Mouse (Mus musculus): Measurements from ENCODE around the gene Cilp. TPM values are rescaled to one million over a fixed set of nuclear protein-coding genes. Genes with fewer than 3 reads are reported as not detected.

The Cilp gene
- polyA plus RNA-seq, 1 experiment from 2014 or later = 0.82 TPM

GRCm38 (mm10) chr9:65244036-65244806 lies 20.8 kb upstream of the Cilp start:
- H3K4me3 ChIP-seq (ENCODE audit: low read length) = no peak overlapping the region
- no peak overlapping the region for H3K9ac ChIP-seq (replicated peaks; ENCODE audit: low read length)
- H3K4me1 ChIP-seq (ENCODE audit: insufficient read depth, low read length) = peaks cover 22% of the 10 kb centered on the region
- H3K9me3 ChIP-seq (ENCODE audit: low read length) = no peaks in the 10 kb centered on the region
- WGBS = 18% methylated on average over 9 of the region's 9 CpGs
- ATAC-seq (ENCODE audit: low FRiP score, low TSS enrichment) = peak; percentile 43; the same call in 1 of the 2 replicates
- H3K36me3 ChIP-seq (ENCODE audit: insufficient read depth, low read length) = no peaks in the 10 kb centered on the region
- no peaks in the 10 kb centered on the region for H3K27me3 ChIP-seq (ENCODE audit: insufficient read depth, low read length)
- H3K4me2 ChIP-seq (replicated peaks; ENCODE audit: low read depth, low read length) = no peak overlapping the region
- H3K27ac ChIP-seq (ENCODE audit: low read length) = peak overlapping the region; percentile 16; the same call in 1 of the 2 replicates

GRCm38 (mm10) chr9:65247502-65248376 lies 17.2 kb upstream of the Cilp start:
- no peak overlapping the region; the same call in 1 of the 2 replicates for H3K27ac ChIP-seq (ENCODE audit: low read length)
- 39% methylated on average over 16 of the region's 16 CpGs for WGBS
- H3K36me3 ChIP-seq (ENCODE audit: insufficient read depth, low read length) = no peaks in the 10 kb centered on the region
- H3K27me3 ChIP-seq (ENCODE audit: insufficient read depth, low read length) = no peaks in the 10 kb centered on the region
- peaks cover 22% of the 10 kb centered on the region for H3K4me1 ChIP-seq (ENCODE audit: insufficient read depth, low read length)
- H3K9ac ChIP-seq (replicated peaks; ENCODE audit: low read length) = no peak overlapping the region
- ATAC-seq (ENCODE audit: low FRiP score, low TSS enrichment) = peak; percentile 56; the same call in 1 of the 2 replicates
- no peak overlapping the region for H3K4me2 ChIP-seq (replicated peaks; ENCODE audit: low read depth, low read length)
- no peaks in the 10 kb centered on the region for H3K9me3 ChIP-seq (ENCODE audit: low read length)
- H3K4me3 ChIP-seq (ENCODE audit: low read length) = no peak overlapping the region

- Histone ChIP-seq H3K36me3 (ENCODE audit: insufficient read depth, low read length) (no peaks in the 10 kb centered on the region), H3K9me3 (ENCODE audit: low read length) (no peaks in the 10 kb centered on the region), H3K9ac (replicated peaks; ENCODE audit: low read length) (no peak overlapping the region), H3K4me2 (replicated peaks; ENCODE audit: low read depth, low read length) (no peak overlapping the region), H3K27me3 (ENCODE audit: insufficient read depth, low read length) (no peaks in the 10 kb centered on the region), H3K4me1 (ENCODE audit: insufficient read depth, low read length) (peaks cover 21% of the 10 kb centered on the region), H3K4me3 (ENCODE audit: low read length) (no peak overlapping the region), H3K27ac (ENCODE audit: low read length) (no peak overlapping the region; the same call in 1 of the 2 replicates)
- 70% methylated on average over 5 of the region's 5 CpGs for WGBS
- ATAC-seq (ENCODE audit: low FRiP score, low TSS enrichment) = 0 out of 2 replicates have a peak, but pooled peaks have one; percentile 17
These were observed 16.6 kb upstream of the Cilp start for GRCm38 (mm10) chr9:65248377-65248690.

- Histone ChIP-seq H3K4me1 (ENCODE audit: insufficient read depth, low read length) (peaks cover 10% of the 10 kb centered on the region), H3K9me3 (ENCODE audit: low read length) (no peaks in the 10 kb centered on the region), H3K27ac (ENCODE audit: low read length) (no peak overlapping the region), H3K4me3 (ENCODE audit: low read length) (no peak overlapping the region), H3K9ac (replicated peaks; ENCODE audit: low read length) (no peak overlapping the region), H3K36me3 (ENCODE audit: insufficient read depth, low read length) (no peaks in the 10 kb centered on the region), H3K4me2 (replicated peaks; ENCODE audit: low read depth, low read length) (no peak overlapping the region), H3K27me3 (ENCODE audit: insufficient read depth, low read length) (no peaks in the 10 kb centered on the region)
- WGBS = 31% methylated on average over 3 of the region's 3 CpGs
- no peak for ATAC-seq (ENCODE audit: low FRiP score, low TSS enrichment)
These were observed 13.0 kb upstream of the Cilp start for GRCm38 (mm10) chr9:65252026-65252425.

GRCm38 (mm10) chr9:65255906-65256600 lies 8.9 kb upstream of the Cilp start:
- no peak for ATAC-seq (ENCODE audit: low FRiP score, low TSS enrichment)
- no peaks in the 10 kb centered on the region for H3K36me3 ChIP-seq (ENCODE audit: insufficient read depth, low read length)
- 63% methylated on average over 11 of the region's 11 CpGs for WGBS
- no peak overlapping the region for H3K4me2 ChIP-seq (replicated peaks; ENCODE audit: low read depth, low read length)
- H3K27ac ChIP-seq (ENCODE audit: low read length) = no peak overlapping the region
- H3K27me3 ChIP-seq (ENCODE audit: insufficient read depth, low read length) = no peaks in the 10 kb centered on the region
- no peaks in the 10 kb centered on the region for H3K4me1 ChIP-seq (ENCODE audit: insufficient read depth, low read length)
- H3K4me3 ChIP-seq (ENCODE audit: low read length) = no peak overlapping the region
- H3K9ac ChIP-seq (replicated peaks; ENCODE audit: low read length) = no peak overlapping the region
- H3K9me3 ChIP-seq (ENCODE audit: low read length) = no peaks in the 10 kb centered on the region

- no peak overlapping the region for H3K4me2 ChIP-seq (replicated peaks; ENCODE audit: low read depth, low read length)
- ATAC-seq (ENCODE audit: low FRiP score, low TSS enrichment) = no peak
- no peaks in the 10 kb centered on the region for H3K9me3 ChIP-seq (ENCODE audit: low read length)
- no peak overlapping the region for H3K27ac ChIP-seq (ENCODE audit: low read length)
- no peaks in the 10 kb centered on the region for H3K36me3 ChIP-seq (ENCODE audit: insufficient read depth, low read length)
- H3K9ac ChIP-seq (replicated peaks; ENCODE audit: low read length) = no peak overlapping the region
- WGBS = 66% methylated on average over 9 of the region's 9 CpGs
- H3K4me3 ChIP-seq (ENCODE audit: low read length) = no peak overlapping the region
- no peaks in the 10 kb centered on the region for H3K4me1 ChIP-seq (ENCODE audit: insufficient read depth, low read length)
- no peaks in the 10 kb centered on the region for H3K27me3 ChIP-seq (ENCODE audit: insufficient read depth, low read length)
These were observed 7.6 kb upstream of the Cilp start for GRCm38 (mm10) chr9:65257218-65257910.

- H3K9me3 ChIP-seq (ENCODE audit: low read length) = no peaks in the 10 kb centered on the region
- no peaks in the 10 kb centered on the region for H3K27me3 ChIP-seq (ENCODE audit: insufficient read depth, low read length)
- no peak overlapping the region for H3K27ac ChIP-seq (ENCODE audit: low read length)
- H3K4me3 ChIP-seq (ENCODE audit: low read length) = no peak overlapping the region
- WGBS = 74% methylated on average over 7 of the region's 7 CpGs
- no peak for ATAC-seq (ENCODE audit: low FRiP score, low TSS enrichment)
- no peak overlapping the region for H3K9ac ChIP-seq (replicated peaks; ENCODE audit: low read length)
- no peaks in the 10 kb centered on the region for H3K4me1 ChIP-seq (ENCODE audit: insufficient read depth, low read length)
- H3K4me2 ChIP-seq (replicated peaks; ENCODE audit: low read depth, low read length) = no peak overlapping the region
- no peaks in the 10 kb centered on the region for H3K36me3 ChIP-seq (ENCODE audit: insufficient read depth, low read length)
These were observed 5.6 kb upstream of the Cilp start for GRCm38 (mm10) chr9:65259366-65259765.

- WGBS = 86% methylated on average over 2 of the region's 2 CpGs
- no peak overlapping the region for H3K27ac ChIP-seq (ENCODE audit: low read length)
- no peak for ATAC-seq (ENCODE audit: low FRiP score, low TSS enrichment)
These were observed 3.3 kb upstream of the Cilp start for GRCm38 (mm10) chr9:65261591-65262230.

GRCm38 (mm10) chr9:65262641-65263120 lies 2.3 kb upstream of the Cilp start:
- Histone ChIP-seq H3K36me3 (ENCODE audit: insufficient read depth, low read length) (no peaks in the 10 kb centered on the region), H3K27me3 (ENCODE audit: insufficient read depth, low read length) (no peaks in the 10 kb centered on the region), H3K9ac (replicated peaks; ENCODE audit: low read length) (no peak overlapping the region), H3K27ac (ENCODE audit: low read length) (no peak overlapping the region), H3K4me2 (replicated peaks; ENCODE audit: low read depth, low read length) (no peak overlapping the region), H3K4me1 (ENCODE audit: insufficient read depth, low read length) (peaks cover 3% of the 10 kb centered on the region; the same call in 1 of the 2 replicates), H3K9me3 (ENCODE audit: low read length) (no peaks in the 10 kb centered on the region), H3K4me3 (ENCODE audit: low read length) (no peak overlapping the region)
- ATAC-seq (ENCODE audit: low FRiP score, low TSS enrichment) = no peak
- WGBS = 95% methylated on average over 3 of the region's 3 CpGs

More at GRCm38 (mm10) chr9:65261591-65262230, 3.3 kb upstream of the Cilp start:
- H3K9me3 ChIP-seq (ENCODE audit: low read length) = no peaks in the 10 kb centered on the region
- no peaks in the 10 kb centered on the region for H3K27me3 ChIP-seq (ENCODE audit: insufficient read depth, low read length)
- H3K4me1 ChIP-seq (ENCODE audit: insufficient read depth, low read length) = no peaks in the 10 kb centered on the region
- no peak overlapping the region for H3K4me3 ChIP-seq (ENCODE audit: low read length)
- no peak overlapping the region for H3K9ac ChIP-seq (replicated peaks; ENCODE audit: low read length)
- no peak overlapping the region for H3K4me2 ChIP-seq (replicated peaks; ENCODE audit: low read depth, low read length)
- no peaks in the 10 kb centered on the region for H3K36me3 ChIP-seq (ENCODE audit: insufficient read depth, low read length)
